Mouse (Mus musculus): ENCODE results near the gene Sdhb. TPM values are rescaled to one million over a fixed set of nuclear protein-coding genes. Genes with fewer than 3 reads are reported as not detected.

The Sdhb gene
- polyA plus RNA-seq, 1 experiment from 2014 or later, result 448 TPM

DNA sequence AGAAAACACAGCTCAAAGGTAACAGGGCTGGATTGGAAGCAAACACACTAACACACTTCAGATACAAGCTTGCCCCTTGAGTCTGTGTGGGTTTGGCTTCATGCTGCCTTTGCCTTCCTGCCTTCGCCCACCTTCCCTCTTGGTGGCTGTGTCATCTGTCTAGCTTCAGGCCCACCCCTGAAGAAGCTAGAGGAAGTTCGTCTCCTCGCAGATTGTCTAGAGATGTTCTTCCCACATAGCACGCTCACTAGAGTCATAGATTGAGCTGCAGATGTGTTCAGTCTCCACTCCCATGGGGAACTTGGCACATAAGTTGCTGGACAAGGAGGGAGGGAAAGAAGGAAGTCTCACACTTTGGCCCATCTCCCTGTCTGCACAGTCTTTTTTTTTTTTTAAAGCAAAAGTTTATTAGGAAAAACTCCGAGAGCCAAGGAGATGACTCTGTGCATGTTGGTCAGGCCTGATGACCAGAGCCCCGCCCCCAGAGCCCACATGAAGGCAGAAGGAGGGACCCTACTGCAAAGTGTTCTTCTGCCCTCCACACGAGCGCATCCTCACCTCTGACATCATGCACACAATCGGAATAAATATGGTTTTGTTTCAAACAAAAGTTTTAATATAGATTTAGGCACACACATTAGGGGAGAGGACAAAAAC lies 3.1 kb downstream of the Sdhb start:
- 81% methylated on average over 9 of the region's 9 CpGs for WGBS
- Histone ChIP-seq H3K4me3 (replicated peaks) (no peak overlapping the region), H3K9me3 (replicated peaks) (no peaks in the 10 kb centered on the region), H3K27ac (peak overlapping the region; percentile 58; the same call in 1 of the 2 replicates), H3K36me3 (peaks cover 37% of the 10 kb centered on the region), H3K4me2 (no peak overlapping the region), H3K27me3 (no peaks in the 10 kb centered on the region), H3K4me1 (peaks cover 37% of the 10 kb centered on the region), H3K9ac (no peak overlapping the region)
- no peak for ATAC-seq (replicated peaks; ENCODE audit: low FRiP score)

DNA sequence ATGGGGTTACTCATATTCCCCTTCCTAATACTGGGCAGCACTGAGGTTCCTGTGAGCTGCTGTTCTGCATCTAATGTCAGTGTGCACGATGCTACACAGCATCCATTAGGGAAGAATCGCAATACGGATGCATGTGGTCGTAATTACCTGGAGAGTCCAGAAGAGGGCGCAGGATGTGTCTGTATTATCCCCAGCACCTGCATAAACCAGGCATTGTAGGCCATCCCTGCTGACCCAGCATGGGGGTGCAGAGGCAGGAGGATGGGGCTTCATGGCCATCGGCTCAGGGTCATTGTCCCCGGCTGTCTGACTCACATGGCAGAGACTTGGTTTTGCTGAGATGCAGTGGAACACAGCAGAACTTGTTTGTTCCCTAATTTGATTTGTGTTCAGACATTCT lies 3.6 kb downstream of the Sdhb start:
- ATAC-seq (replicated peaks; ENCODE audit: low FRiP score), result no peak
- H3K27me3 ChIP-seq, result no peaks in the 10 kb centered on the region
- peak overlapping the region; percentile 58; the same call in 1 of the 2 replicates for H3K27ac ChIP-seq
- H3K4me2 ChIP-seq, result no peak overlapping the region
- H3K9me3 ChIP-seq (replicated peaks), result no peaks in the 10 kb centered on the region
- peaks cover 43% of the 10 kb centered on the region for H3K36me3 ChIP-seq
- H3K4me1 ChIP-seq, result peaks cover 37% of the 10 kb centered on the region
- WGBS, result 15% methylated on average over 7 of the region's 7 CpGs
- no peak overlapping the region for H3K9ac ChIP-seq
- no peak overlapping the region for H3K4me3 ChIP-seq (replicated peaks)

DNA sequence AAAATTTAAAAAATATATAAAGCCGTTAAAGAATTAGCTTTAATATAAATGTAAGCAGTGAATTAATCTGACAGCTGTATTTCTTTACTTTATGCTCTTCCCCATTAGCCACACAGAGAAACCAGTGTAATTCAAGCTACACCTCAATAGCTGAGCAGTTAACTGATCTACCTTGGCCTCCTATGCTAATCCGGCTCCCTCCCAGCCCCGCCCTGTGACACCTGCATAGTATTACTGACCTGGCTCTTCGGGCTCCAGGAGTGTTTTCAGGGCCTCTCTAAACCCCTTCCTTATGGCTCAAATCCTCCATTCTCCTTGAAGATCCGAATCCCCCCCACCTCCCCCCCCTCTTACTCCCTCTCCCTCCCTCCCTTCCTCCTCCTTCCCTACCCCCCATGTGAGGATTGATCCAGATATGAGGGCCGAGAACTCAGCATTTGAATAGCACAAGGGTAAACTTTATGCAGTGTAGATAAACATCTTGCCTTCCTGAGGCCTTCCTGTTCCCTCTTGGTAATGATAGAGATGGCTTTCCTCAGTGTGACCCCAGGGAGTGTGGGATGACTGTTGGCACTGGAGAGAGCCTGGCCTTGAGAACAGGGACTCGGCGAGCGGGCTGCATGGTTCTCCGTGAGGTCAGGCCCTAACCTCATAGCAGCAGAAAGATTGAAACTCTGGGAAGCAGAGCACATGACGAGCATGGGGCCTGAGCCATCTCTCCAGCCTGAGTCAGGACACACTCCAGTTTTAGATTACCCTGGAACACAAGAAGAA lies 6.6 kb downstream of the Sdhb start:
- Histone ChIP-seq H3K4me3 (replicated peaks) (no peak overlapping the region), H3K9me3 (replicated peaks) (no peaks in the 10 kb centered on the region), H3K9ac (no peak overlapping the region), H3K4me2 (no peak overlapping the region), H3K4me1 (peaks cover 20% of the 10 kb centered on the region), H3K27ac (no peak overlapping the region), H3K36me3 (peaks cover 72% of the 10 kb centered on the region), H3K27me3 (no peaks in the 10 kb centered on the region)
- WGBS, result 79% methylated on average over 11 of the region's 11 CpGs
- ATAC-seq (replicated peaks; ENCODE audit: low FRiP score), result no peak

DNA sequence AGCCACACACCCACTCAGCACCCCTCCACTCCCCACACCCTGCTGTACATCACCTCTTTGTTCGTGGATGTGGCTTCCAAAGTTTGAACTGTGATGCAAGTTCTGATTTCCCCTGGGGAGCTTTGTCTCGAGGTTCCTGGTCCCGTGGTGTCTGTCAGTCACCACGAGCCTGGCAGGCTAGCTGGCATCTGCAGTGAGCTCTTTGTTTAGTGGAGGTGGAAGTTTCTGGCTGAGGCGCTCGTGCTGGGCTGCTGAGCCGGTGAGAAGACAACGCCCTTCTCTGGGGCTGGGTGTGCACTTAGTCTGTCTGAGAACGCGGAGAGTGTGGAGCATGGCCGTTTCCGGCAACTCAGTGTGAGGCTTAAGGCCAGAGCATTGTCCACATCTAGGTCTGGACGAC lies 10.7 kb downstream of the Sdhb start:
- H3K4me2 ChIP-seq, result no peak overlapping the region

DNA sequence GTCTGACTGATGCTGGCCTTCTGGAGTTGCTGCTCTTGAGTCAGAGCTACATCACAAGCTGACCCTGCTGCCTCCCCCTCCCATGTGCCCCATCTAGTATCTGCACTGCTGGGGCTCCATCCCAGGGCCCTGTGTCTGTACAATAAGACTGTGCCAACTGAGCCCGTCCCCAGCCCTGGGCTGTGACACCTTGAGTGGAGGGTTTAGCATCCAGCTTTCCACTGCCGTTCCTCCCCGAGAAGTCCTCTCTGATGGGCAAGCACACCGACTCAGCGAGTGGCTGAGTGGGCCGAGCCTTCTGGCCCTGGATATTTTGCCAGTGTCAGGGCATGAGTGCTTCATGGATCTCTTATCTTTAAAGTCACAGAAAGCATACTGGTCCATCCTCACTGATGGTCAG lies 13.4 kb downstream of the Sdhb start:
- Histone ChIP-seq H3K4me1 (peaks cover 8% of the 10 kb centered on the region; the same call in 1 of the 2 replicates), H3K4me2 (no peak overlapping the region), H3K9me3 (replicated peaks) (no peaks in the 10 kb centered on the region), H3K36me3 (peaks cover 100% of the 10 kb centered on the region), H3K9ac (no peak overlapping the region), H3K27me3 (no peaks in the 10 kb centered on the region), H3K4me3 (replicated peaks) (no peak overlapping the region), H3K27ac (no peak overlapping the region)
- ATAC-seq (replicated peaks; ENCODE audit: low FRiP score), result no peak
- WGBS, result 92% methylated on average over 6 of the region's 6 CpGs

More for the DNA sequence above, 10.7 kb downstream of the Sdhb start:
- H3K9ac ChIP-seq, result no peak overlapping the region
- no peak for ATAC-seq (replicated peaks; ENCODE audit: low FRiP score)
- no peak overlapping the region for H3K27ac ChIP-seq
- H3K36me3 ChIP-seq, result peaks cover 98% of the 10 kb centered on the region
- H3K9me3 ChIP-seq (replicated peaks), result no peaks in the 10 kb centered on the region
- H3K27me3 ChIP-seq, result no peaks in the 10 kb centered on the region
- H3K4me1 ChIP-seq, result peaks cover 8% of the 10 kb centered on the region; the same call in 1 of the 2 replicates
- no peak overlapping the region for H3K4me3 ChIP-seq (replicated peaks)
- WGBS, result 89% methylated on average over 13 of the region's 13 CpGs

DNA sequence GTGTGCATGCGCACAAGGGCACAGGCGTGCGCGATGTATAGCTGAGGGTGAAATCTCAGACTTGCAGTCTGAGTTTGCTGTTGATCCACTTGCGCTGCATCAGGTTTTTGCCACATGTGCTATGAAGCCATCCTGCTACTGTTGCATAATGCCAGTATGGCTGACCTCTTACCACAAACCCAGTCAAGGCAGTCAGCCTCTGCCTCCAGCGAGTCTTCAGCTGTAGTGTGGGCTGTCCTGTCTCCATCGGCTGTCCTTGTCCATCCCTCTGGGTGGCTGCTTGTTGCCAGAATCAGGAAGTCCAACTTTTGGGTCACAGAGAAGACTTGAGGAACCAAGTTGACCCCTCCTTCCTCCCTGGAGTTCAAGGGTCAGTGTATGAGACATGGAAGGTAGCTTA lies 14.4 kb downstream of the Sdhb start:
- no peak overlapping the region for H3K4me2 ChIP-seq
- H3K9ac ChIP-seq, result no peak overlapping the region
- WGBS, result 97% methylated on average over 7 of the region's 7 CpGs
- H3K4me3 ChIP-seq (replicated peaks), result no peak overlapping the region
- ATAC-seq (replicated peaks; ENCODE audit: low FRiP score), result no peak
- peaks cover 8% of the 10 kb centered on the region; the same call in 1 of the 2 replicates for H3K4me1 ChIP-seq
- no peaks in the 10 kb centered on the region for H3K27me3 ChIP-seq
- H3K9me3 ChIP-seq (replicated peaks), result no peaks in the 10 kb centered on the region
- H3K36me3 ChIP-seq, result peaks cover 97% of the 10 kb centered on the region
- no peak overlapping the region for H3K27ac ChIP-seq

DNA sequence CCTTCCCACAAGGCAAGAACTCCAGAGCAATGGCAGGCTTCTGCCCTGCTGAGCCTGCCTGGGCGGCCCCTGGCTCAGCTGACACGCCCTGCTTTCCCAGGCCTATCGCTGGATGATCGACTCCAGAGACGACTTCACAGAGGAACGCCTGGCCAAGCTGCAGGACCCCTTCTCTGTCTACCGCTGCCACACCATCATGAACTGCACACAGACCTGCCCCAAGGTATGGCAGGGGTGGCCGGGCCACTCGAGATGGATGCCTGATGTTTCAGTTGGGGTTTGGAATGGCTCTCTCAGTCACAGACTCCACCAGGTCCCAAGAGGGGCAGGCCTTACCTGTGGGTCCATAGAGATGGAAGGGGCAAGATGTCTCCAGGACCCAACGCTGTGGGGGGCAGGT lies 16.3 kb downstream of the Sdhb start:
- no peak for ATAC-seq (replicated peaks; ENCODE audit: low FRiP score)
- H3K9ac ChIP-seq, result no peak overlapping the region
- no peak overlapping the region for H3K4me2 ChIP-seq
- peaks cover 78% of the 10 kb centered on the region for H3K36me3 ChIP-seq
- 76% methylated on average over 10 of the region's 10 CpGs for WGBS
- H3K4me3 ChIP-seq (replicated peaks), result no peak overlapping the region
- H3K4me1 ChIP-seq, result peaks cover 9% of the 10 kb centered on the region; the same call in 1 of the 2 replicates
- no peak overlapping the region for H3K27ac ChIP-seq
- no peaks in the 10 kb centered on the region for H3K27me3 ChIP-seq
- no peaks in the 10 kb centered on the region for H3K9me3 ChIP-seq (replicated peaks)

DNA sequence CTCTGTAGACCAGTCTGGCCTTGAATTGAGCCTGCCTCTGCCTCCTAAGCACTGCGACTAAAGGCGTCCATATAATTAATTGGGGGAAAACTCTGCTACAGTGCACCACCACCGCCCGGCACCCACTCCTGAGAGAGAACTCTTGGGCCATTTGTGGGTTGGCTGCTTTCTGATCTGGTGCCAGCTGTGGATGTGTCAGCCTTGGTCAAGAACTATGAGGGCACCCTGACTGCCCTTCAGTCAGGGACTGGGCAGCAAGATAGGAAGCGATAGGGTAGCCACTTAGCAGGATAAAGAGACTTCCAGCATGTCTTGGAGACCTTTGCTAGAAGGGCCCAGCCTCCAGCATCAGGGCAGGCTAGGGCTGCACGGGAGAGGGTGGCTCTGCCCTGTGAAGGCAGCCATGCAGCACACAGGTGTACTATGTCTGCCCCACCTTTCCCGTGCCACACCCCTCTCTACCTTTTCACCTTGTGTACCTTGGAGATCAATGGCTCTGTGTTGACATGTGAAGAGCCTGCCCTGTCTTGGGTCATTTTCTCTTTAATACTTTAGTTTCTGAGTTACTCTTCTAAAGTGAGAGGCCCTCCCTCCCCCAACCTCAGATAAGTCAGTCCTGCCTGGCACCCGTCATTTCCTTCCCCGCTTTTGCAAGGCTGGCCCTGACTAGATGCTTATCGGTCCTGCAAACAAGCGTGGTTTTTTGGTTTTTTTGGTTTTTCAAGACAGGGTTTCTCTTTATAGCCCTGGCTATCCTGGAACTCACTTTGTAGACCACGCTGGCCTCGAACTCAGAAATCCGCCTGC lies 17.1 kb downstream of the Sdhb start:
- Histone ChIP-seq H3K27ac (no peak overlapping the region), H3K36me3 (peaks cover 70% of the 10 kb centered on the region), H3K4me3 (replicated peaks) (no peak overlapping the region), H3K4me1 (peaks cover 12% of the 10 kb centered on the region; the same call in 1 of the 2 replicates), H3K27me3 (no peaks in the 10 kb centered on the region), H3K4me2 (no peak overlapping the region), H3K9me3 (replicated peaks) (no peaks in the 10 kb centered on the region), H3K9ac (no peak overlapping the region)
- ATAC-seq (replicated peaks; ENCODE audit: low FRiP score), result no peak
- WGBS, result 86% methylated on average over 14 of the region's 14 CpGs

DNA sequence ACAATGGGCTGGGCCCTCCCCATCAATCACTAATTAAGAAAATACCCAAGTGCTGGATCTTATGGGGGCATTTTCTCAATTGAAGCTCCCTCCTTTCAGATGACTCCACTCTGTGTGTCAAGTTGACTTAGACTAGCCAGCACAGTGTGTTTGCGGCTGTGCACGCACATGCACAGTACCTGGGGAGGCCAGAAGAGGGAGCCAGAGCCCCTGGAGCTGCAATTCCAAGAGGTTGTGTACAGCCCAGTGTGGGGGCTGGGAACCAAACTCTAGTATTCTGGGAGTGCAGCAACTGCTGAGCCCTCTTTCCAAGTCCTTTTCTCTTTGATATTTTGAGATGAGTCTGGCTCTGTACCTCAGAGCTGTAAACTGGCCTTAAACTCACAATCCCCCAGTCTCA lies 20.6 kb downstream of the Sdhb start:
- H3K4me1 ChIP-seq, result peaks cover 15% of the 10 kb centered on the region
- H3K27me3 ChIP-seq, result no peaks in the 10 kb centered on the region
- ATAC-seq (replicated peaks; ENCODE audit: low FRiP score), result no peak
- 95% methylated on average over 2 of the region's 2 CpGs for WGBS
- H3K9ac ChIP-seq, result no peak overlapping the region
- peaks cover 34% of the 10 kb centered on the region for H3K36me3 ChIP-seq
- H3K4me3 ChIP-seq (replicated peaks), result no peak overlapping the region
- no peak overlapping the region for H3K27ac ChIP-seq
- H3K4me2 ChIP-seq, result no peak overlapping the region
- no peaks in the 10 kb centered on the region for H3K9me3 ChIP-seq (replicated peaks)

DNA sequence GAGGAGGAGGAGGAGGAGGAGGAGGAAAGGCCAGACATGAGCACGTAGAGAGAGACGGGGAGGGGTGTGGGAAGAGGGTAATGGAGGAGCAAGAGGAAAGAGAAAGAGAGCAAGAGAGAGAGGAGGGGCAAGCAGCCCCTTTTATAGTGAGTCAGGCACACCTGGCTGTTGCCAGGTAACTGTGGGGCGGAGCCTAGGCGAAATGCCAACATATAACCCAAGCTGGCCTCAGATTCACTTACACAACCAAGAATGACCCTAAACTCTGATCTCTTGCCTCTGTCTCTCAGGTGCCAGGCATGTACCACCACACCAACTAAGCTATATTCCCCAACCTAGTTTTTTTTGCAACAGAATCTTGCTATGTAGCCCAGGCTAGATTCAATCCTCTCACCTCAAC lies 21.8 kb downstream of the Sdhb start:
- Histone ChIP-seq H3K4me1 (peaks cover 24% of the 10 kb centered on the region), H3K4me3 (replicated peaks) (no peak overlapping the region), H3K27ac (peak overlapping the region; percentile 68), H3K27me3 (no peaks in the 10 kb centered on the region), H3K4me2 (no peak overlapping the region), H3K9me3 (replicated peaks) (no peaks in the 10 kb centered on the region), H3K9ac (no peak overlapping the region), H3K36me3 (peaks cover 22% of the 10 kb centered on the region)
- ATAC-seq (replicated peaks; ENCODE audit: low FRiP score), result no peak
- 47% methylated on average over 4 of the region's 4 CpGs for WGBS

DNA sequence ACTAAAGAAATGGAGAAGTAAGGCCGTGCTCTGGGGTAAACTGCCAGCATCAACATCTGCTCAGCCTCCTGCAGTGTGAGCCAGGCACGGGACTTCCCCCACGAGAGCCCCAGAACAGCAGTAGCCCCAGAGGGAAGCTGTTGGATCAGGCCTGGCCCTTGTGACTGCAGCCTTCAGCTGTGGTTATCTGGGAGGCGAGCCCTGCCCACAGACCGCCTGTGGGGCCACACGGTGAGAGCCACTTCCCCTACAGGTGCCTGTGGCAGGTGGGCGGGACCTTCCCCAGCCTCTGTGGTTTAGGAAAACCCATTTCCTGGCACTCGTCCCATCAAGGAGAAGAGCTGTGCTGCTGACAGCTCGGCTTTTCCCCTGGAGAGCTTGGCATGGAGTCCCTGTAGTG lies 22.4 kb downstream of the Sdhb start:
- no peak for ATAC-seq (replicated peaks; ENCODE audit: low FRiP score)
- Histone ChIP-seq H3K27me3 (no peaks in the 10 kb centered on the region), H3K4me2 (no peak overlapping the region), H3K4me3 (replicated peaks) (no peak overlapping the region), H3K9me3 (replicated peaks) (no peaks in the 10 kb centered on the region), H3K27ac (peak overlapping the region; percentile 68), H3K9ac (no peak overlapping the region), H3K36me3 (peaks cover 16% of the 10 kb centered on the region), H3K4me1 (peaks cover 30% of the 10 kb centered on the region)
- WGBS, result 19% methylated on average over 9 of the region's 9 CpGs

DNA sequence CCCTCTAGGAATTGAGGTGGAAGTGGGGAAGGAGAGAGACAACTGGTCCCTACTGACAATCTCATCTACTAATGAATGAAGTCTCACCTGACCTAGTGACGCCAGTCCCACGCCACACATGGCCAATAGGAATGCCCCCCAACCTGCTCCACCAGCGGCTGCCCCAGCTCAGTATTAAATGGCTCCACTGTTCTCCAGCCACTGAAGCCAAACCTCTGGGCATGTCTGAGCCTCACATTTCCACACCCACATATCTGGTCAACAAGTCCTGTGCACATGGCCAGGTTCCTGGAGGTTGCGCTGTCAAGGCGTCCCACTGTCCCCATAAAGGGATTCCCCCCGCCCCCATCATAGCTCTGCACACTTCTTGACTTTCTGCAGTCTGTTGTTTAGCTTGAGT lies 23.5 kb downstream of the Sdhb start:
- Histone ChIP-seq H3K9ac (no peak overlapping the region), H3K9me3 (replicated peaks) (no peaks in the 10 kb centered on the region), H3K27me3 (no peaks in the 10 kb centered on the region), H3K27ac (no peak overlapping the region), H3K36me3 (peaks cover 5% of the 10 kb centered on the region), H3K4me1 (peaks cover 41% of the 10 kb centered on the region), H3K4me2 (no peak overlapping the region), H3K4me3 (replicated peaks) (no peak overlapping the region)
- WGBS, result 80% methylated on average over 6 of the region's 6 CpGs
- ATAC-seq (replicated peaks; ENCODE audit: low FRiP score), result no peak
